28 mouse cellular contexts compared by ENCODE assay signal in the genomic region with DNA sequence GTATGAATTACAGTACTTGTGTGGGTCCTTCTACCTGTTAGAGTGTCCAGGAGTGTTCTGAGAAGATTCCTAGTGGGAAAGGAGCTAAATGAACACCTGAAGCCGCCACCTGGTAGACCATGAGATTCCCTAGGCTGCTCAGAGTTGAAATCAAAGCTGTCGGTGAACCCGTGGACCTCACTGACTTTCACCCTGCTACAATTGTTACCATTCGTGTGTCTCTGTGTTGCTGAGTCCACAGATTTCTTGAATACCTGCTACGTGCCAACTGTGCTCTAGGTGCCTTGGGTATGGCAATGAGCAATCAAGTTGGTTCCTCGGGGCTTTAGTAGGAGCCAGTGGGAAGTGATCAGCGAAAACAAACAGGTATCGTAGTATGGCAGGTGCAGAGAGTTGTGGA. TPM values are rescaled to one million over a fixed set of nuclear protein-coding genes. Genes with fewer than 3 reads are reported as not detected.
DNase-seq lines count a peak whose midpoint lies in the region; ATAC-seq and TF ChIP-seq lines count a peak whose summit lies in the region.
"Had no signal": no experiment of that assay in that cellular context is flagged by ENCODE, and none has a peak within 500 bp of the region (broad histone marks: within the 10 kb centered on the region; RNA-seq: fewer than 3 reads in every experiment).

No protein-coding gene starts in this region.

- H3K9me3 ChIP-seq in lung, postnatal 0 days (ENCODE audit: low read length), result no peaks in the 10 kb centered on the region
- H3K9me3 ChIP-seq: embryonic facial prominence, embryonic 12.5 days; embryonic facial prominence, embryonic 15.5 days; G1E; heart, embryonic 13.5 days had no signal

- no peak overlapping the region for H3K4me2 ChIP-seq in lung, postnatal 0 days (replicated peaks; ENCODE audit: low read depth, low read length)
- H3K4me2 ChIP-seq: embryonic facial prominence, embryonic 12.5 days; embryonic facial prominence, embryonic 15.5 days; heart, embryonic 13.5 days; hindbrain, embryonic 14.5 days had no signal

- 68% methylated on average over 8 of the region's 8 CpGs for WGBS in lung, postnatal 0 days

- H3K27me3 ChIP-seq in lung, postnatal 0 days (replicated peaks; ENCODE audit: insufficient read depth, low read length), result no peaks in the 10 kb centered on the region
- H3K27me3 ChIP-seq: CH12.LX; embryonic facial prominence, embryonic 12.5 days; embryonic facial prominence, embryonic 15.5 days; heart, embryonic 13.5 days; Patski had no signal

- peak; percentile 36; the same call in 1 of the 2 replicates for TF ChIP-seq EP300 in lung, postnatal 0 days (IDR thresholded peaks at IDR 0.05)

- H3K27ac ChIP-seq in lung, postnatal 0 days (ENCODE audit: low read length), result no peak overlapping the region
- peak overlapping the region; percentile 15 for H3K27ac ChIP-seq in brown adipose tissue, adult 24 weeks (replicated peaks; ENCODE audit: low read depth, low read length)
- H3K27ac ChIP-seq: embryonic facial prominence, embryonic 12.5 days; embryonic facial prominence, embryonic 15.5 days; heart, embryonic 13.5 days; hindbrain, embryonic 14.5 days had no signal

- peaks cover 20% of the 10 kb centered on the region; the same call in 1 of the 2 replicates for H3K4me1 ChIP-seq in lung, postnatal 0 days (ENCODE audit: insufficient read depth, low read depth, low read length)
- peaks cover 34% of the 10 kb centered on the region for H3K4me1 ChIP-seq in brown adipose tissue, adult 24 weeks (ENCODE audit: control insufficient read depth, insufficient read depth, insufficient read length, low read length)

- TF ChIP-seq CTCF in lung, postnatal 0 days (IDR thresholded peaks at IDR 0.05), result no peak

- H3K36me3 ChIP-seq in lung, postnatal 0 days (ENCODE audit: insufficient read depth, low read length), result no peaks in the 10 kb centered on the region
- H3K36me3 ChIP-seq: embryonic facial prominence, embryonic 12.5 days; embryonic facial prominence, embryonic 15.5 days had no signal

- DNase-seq in kidney, adult 11 months, result peak; percentile 56
- DNase-seq in kidney, postnatal 4 days, result no peak
- DNase-seq in kidney, postnatal 25 days, result peak; percentile 40 to 64
- DNase-seq in kidney, postnatal 14 days, result no peak
- DNase-seq in lung, postnatal 0 days (ENCODE audit: low spot score), result peak; percentile 66
- no peak for DNase-seq in lung, postnatal 10 days
- DNase-seq: adrenal gland, postnatal 10 days; adrenal gland, postnatal 36 days; B cell, adult 2 months; cerebellum, adult 11 months; cerebellum, adult 2 months; cerebellum, adult 9-11 months; cerebellum, postnatal 25 days; forebrain, postnatal 0 days; gastrocnemius, adult 2 months; gastrocnemius, postnatal 14 days; heart, adult 18-20 months; heart, postnatal 14 days; heart, postnatal 4 days had no signal

- no peak for ATAC-seq in lung, postnatal 0 days
- ATAC-seq: forebrain, embryonic 14.5 days; forebrain, postnatal 0 days; Patski had no signal

- no peak overlapping the region for H3K4me3 ChIP-seq in lung, postnatal 0 days (ENCODE audit: low read depth, low read length)
- H3K4me3 ChIP-seq in brown adipose tissue, adult 24 weeks (ENCODE audit: insufficient read depth, low read depth, low read length), result no peak overlapping the region
- H3K4me3 ChIP-seq: embryonic facial prominence, embryonic 12.5 days; embryonic facial prominence, embryonic 15.5 days; heart, embryonic 13.5 days had no signal

- H3K9ac ChIP-seq in lung, postnatal 0 days (replicated peaks; ENCODE audit: low read depth), result no peak overlapping the region
- H3K9ac ChIP-seq: embryonic facial prominence, embryonic 12.5 days; embryonic facial prominence, embryonic 15.5 days; forebrain, postnatal 0 days; heart, embryonic 13.5 days; hindbrain, embryonic 14.5 days had no signal

RNA-seq across cellular contexts. Expression of a gene that starts 3.9 kb away (rescaled TPM):
- 9.2 and 11.6 TPM in 2 replicates for polyA plus RNA-seq in lung, postnatal 0 days (2015; fragmentation: Nextera tagmentation; extraction: Ambion mirVana)
- 33.1 and 42.5 TPM in 2 replicates for polyA plus RNA-seq in brown adipose tissue, adult 24 weeks (2012; ENCODE audit: insufficient read depth, insufficient read length, missing spikeins)

RNA-seq across cellular contexts. Expression of a gene that starts 31.4 kb away (rescaled TPM):
- 33.4 and 33.9 TPM in 2 replicates for polyA plus RNA-seq in lung, postnatal 0 days (2015; fragmentation: Nextera tagmentation; extraction: Ambion mirVana)
- 16.5 and 17.9 TPM in 2 replicates for polyA plus RNA-seq in brown adipose tissue, adult 24 weeks (2012; ENCODE audit: insufficient read depth, insufficient read length, missing spikeins)

Comparison
In these comparisons a context has a peak if more than half of its experiments do, and no peak if none do; other contexts are left out.
1. DNase-seq: peak in kidney, adult 11 months (single experiment), kidney, postnatal 25 days (2 of 2) and lung, postnatal 0 days (single experiment); none in kidney, postnatal 4 days (0 of 2), kidney, postnatal 14 days (single experiment) and lung, postnatal 10 days (single experiment).